Mouse (Mus musculus) midbrain, embryonic 10.5 days (tissue): ENCODE results near the gene Samd10. TPM values are rescaled to one million over a fixed set of nuclear protein-coding genes. Genes with fewer than 3 reads are reported as not detected.

Source experiments
- DNase-seq: peaks from one replicate; pipeline ENCODE4 v3.0.0-alpha.2; 2017; ENCODE audit warnings: low spot score
- H3K27ac ChIP-seq: fragments of 300-500 bp; sonication (generic); replicated peaks from 2 replicates; pipeline ENCODE4 v1.5.1; 2016; ENCODE audit warnings: mild to moderate bottlenecking
- H3K27me3 ChIP-seq: fragments of 300-500 bp; sonication (generic); 2 replicates; pipeline ENCODE4 v1.6.1; 2016; ENCODE audit warnings: low read depth, mild to moderate bottlenecking; ENCODE audit not compliant: poor library complexity, severe bottlenecking
- H3K36me3 ChIP-seq: fragments of 300-500 bp; sonication (generic); 2 replicates; pipeline ENCODE4 v1.6.1; 2016; ENCODE audit warnings: mild to moderate bottlenecking, moderate library complexity
- H3K4me1 ChIP-seq: fragments of 300-500 bp; sonication (generic); 2 replicates; pipeline ENCODE4 v1.6.1; 2016
- H3K4me3 ChIP-seq: fragments of 300-500 bp; sonication (generic); 2 replicates; pipeline ENCODE4 v1.5.1; 2016; ENCODE audit warnings: mild to moderate bottlenecking, moderate library complexity
- H3K9me3 ChIP-seq: fragments of 300-500 bp; sonication (generic); replicated peaks from 2 replicates; pipeline ENCODE4 v1.6.1; 2016; ENCODE audit warnings: mild to moderate bottlenecking
- WGBS: fragments of 180-500 bp; shearing (Covaris S2); methylation state at CpG from one replicate; pipeline ENCODE4 v1.1.7; 2016; 5-methylcytosine and 5-hydroxymethylcytosine counted together
- polyA plus RNA-seq: library from polyadenylated mRNA; unstranded; fragments of >200 nt; fragmentation: Nextera tagmentation; extraction: Ambion mirVana; gene quantifications from 2 replicates; pipeline ENCODE4 v1.2.1, GENCODE M21; 2016

Gene Samd10
- polyA plus RNA-seq, 1 experiment from 2014 or later = 36.4 TPM

DNA sequence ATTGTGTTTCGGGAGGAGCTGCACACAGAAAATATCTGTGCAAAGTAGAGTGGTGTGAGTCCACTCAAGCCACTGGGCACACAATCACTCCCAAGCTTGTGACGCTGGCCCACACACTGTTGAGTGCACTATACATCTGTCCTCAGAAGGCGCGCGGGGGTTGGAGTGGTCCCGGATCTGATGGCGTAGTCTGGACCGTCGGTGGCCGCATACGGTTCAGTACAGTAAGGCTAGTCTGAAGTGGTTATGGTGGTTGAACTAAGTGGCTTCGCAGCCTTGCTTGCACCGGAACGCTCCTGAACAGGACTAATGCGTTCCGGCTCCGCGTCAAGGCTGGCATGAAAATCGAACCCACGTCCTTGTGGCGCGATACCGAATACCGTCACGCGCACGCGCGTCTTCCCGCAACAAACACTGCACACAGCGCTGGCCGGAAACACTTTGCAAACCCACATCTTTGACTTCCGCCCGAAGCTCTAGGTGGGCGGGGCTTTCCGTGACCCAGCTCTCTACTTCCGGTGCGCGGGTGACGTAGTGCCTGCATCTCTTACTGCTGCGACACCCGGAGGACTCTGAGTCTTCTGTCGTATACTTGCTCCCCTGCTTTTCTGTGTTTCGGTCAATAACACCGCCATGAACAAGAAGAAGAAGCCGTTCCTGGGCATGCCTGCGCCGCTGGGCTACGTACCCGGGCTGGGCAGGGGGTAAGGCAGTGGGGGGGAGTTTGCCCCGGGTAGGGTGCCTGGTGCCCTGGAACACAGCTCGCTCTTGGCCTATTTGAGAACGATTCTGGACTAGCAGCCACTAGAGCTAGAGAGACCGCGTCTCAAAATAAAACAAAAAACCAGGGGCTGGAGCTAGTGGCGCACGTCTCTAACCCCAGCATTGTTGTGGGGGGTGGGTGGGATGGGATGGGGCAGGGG lies 2.1 kb upstream of the Samd10 start:
- H3K9me3 ChIP-seq = no peaks in the 10 kb centered on the region
- H3K27me3 ChIP-seq = no peaks in the 10 kb centered on the region; the same call in 1 of the 2 replicates
- WGBS = 1% methylated on average over 57 of the region's 57 CpGs
- H3K36me3 ChIP-seq = peaks cover 15% of the 10 kb centered on the region
- H3K27ac ChIP-seq = peak overlapping the region; percentile 92
- DNase-seq = peak; percentile 96
- H3K4me1 ChIP-seq = peaks cover 48% of the 10 kb centered on the region
- peak overlapping the region; percentile 94 for H3K4me3 ChIP-seq

DNA sequence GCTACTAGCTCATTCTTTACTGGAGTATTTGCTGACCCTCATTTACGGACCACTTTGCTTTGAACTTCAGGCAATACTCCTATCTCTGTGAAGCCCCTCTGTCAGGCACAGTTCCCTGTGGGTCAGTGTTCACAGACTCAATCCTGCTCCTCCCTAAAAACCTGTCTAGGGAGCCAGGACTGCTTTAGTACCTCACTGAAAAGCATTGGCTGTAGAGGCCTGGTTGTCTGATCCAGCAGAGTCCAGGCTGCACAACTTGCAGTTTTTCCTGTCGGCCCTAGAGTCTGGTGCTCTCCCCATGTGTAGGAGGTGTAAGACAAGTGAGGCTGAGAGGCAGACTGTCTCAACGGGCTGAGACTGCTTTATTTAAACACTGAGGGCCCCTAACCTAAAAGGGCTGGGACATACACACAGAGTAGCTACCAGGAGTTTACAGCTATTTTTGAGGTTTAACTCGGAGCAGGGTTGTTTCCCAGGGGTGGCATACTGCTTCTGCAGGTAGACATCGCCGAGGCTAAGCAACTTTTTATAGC lies 1.3 kb upstream of the Samd10 start:
- Histone ChIP-seq H3K27ac (peak overlapping the region; percentile 92), H3K36me3 (peaks cover 15% of the 10 kb centered on the region), H3K4me1 (peaks cover 48% of the 10 kb centered on the region), H3K9me3 (no peaks in the 10 kb centered on the region), H3K4me3 (peak overlapping the region; percentile 94), H3K27me3 (no peaks in the 10 kb centered on the region; the same call in 1 of the 2 replicates)
- no peak for DNase-seq
- 67% methylated on average over 6 of the region's 6 CpGs for WGBS

DNA sequence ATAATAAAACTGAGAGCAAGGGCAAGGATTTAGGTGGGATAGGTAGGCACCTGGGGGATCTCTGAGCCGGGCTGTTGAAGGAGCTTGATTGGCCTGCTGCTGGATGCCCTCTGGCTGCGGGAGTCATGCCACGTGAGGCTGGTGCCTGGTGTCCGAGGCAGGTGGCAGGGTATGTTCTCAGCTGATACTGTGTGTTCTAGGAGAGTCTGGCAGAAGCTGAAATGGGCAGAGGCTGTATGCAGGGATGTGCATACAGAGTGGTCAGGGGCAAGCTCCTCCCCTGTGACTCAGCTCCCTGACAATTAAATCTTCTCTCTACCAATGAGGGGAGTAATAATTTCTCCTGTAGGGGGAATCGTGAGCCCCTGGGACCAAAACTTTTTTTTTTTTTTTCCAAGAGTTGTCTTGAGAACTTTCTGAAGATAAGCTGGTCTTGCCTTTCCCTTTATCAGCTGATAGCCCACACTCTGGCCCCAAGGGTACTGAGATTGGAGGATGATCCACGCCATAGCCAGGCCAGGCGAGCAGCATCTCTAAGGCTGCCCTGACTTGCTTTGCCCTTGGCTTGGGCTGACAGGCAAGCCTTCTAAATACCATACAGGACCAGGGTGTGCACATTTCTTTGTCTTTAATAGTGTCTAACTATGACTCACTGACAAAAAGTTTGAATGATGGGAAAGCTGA lies 1.5 kb downstream of the Samd10 start:
- H3K27me3 ChIP-seq = no peaks in the 10 kb centered on the region; the same call in 1 of the 2 replicates
- no peak for DNase-seq
- peak overlapping the region; percentile 72; the same call in 1 of the 2 replicates for H3K4me3 ChIP-seq
- no peak overlapping the region for H3K27ac ChIP-seq
- 75% methylated on average over 7 of the region's 7 CpGs for WGBS
- H3K36me3 ChIP-seq = peaks cover 15% of the 10 kb centered on the region
- H3K9me3 ChIP-seq = no peaks in the 10 kb centered on the region
- H3K4me1 ChIP-seq = peaks cover 53% of the 10 kb centered on the region

DNA sequence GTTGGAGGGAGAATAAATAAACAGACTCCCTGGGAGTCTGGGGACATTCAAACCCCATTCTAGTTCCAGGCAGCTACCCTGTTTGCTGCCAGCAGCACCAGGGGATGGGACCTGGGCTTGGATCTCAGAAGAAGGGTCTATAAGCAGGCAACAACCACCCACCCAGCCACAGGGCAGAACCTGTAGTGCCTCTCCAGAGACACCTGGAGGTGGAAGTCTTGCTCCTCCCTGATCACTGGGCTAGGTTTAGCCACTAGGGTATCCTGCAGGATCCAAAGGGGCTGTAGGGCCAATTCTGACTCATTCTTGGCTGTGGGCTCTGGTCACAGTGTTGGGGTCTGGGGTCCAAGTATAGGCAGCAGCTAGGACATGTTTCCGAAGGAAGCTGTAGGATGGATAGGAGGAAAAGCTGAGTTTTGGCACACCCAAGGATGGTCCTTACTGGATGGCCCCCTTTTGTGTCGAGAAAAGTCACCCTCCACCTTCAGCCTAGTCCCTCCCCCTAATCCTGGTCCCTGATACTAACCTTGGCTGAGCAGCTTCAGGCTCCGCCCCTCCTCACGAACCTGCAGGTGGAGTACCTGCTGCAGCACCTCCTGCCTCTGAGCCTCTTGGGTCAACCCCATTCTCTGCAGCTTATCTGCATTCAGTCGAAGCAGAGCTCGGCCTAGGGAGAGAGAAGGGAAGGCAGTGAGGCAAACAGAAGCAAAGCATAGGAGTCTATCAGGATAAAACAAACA lies 2.6 kb downstream of the Samd10 start:
- Histone ChIP-seq H3K36me3 (peaks cover 15% of the 10 kb centered on the region), H3K9me3 (no peaks in the 10 kb centered on the region), H3K27ac (no peak overlapping the region), H3K4me3 (no peak overlapping the region), H3K4me1 (peaks cover 54% of the 10 kb centered on the region), H3K27me3 (no peaks in the 10 kb centered on the region; the same call in 1 of the 2 replicates)
- WGBS = 54% methylated on average over 6 of the region's 6 CpGs
- DNase-seq = no peak

DNA sequence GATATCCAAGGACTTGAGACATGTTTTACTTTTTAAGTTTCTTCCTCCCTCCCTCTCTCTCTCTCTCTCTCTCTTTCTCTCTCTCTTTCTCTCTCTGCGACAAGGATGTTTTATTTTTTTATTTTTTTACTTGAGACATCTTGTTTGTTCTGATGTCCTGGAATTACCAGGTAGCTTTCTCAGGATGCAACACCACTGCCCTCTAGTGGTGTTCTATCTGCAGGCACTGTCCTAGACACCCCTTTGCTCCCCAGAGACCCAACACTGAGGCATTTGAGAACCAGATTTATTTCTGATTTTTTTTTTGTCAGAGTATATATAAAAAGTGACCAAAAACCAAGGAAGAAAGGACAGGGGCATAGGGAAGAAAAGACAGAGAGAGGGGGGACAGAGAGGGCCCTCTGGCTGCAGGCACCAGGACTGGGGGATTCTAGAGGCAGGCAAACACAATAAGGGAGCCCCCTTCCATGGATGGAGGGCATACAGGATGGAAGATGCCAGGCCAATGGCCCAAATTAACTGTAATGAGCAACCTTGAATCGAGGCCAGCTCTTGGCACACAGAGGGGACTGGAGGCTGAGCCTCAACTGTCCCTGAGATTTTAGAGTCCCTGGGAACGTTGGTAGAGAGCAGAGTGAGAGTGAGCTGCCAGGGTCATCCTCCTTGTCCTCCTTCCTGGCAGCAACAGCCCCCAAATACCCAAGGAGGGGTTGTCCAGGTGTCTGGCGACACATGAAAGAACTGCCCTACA lies 3.9 kb downstream of the Samd10 start:
- no peak for DNase-seq
- no peaks in the 10 kb centered on the region; the same call in 1 of the 2 replicates for H3K27me3 ChIP-seq
- peaks cover 56% of the 10 kb centered on the region for H3K4me1 ChIP-seq
- no peak overlapping the region for H3K27ac ChIP-seq
- H3K4me3 ChIP-seq = no peak overlapping the region
- H3K36me3 ChIP-seq = peaks cover 24% of the 10 kb centered on the region
- no peaks in the 10 kb centered on the region for H3K9me3 ChIP-seq
- WGBS = 83% methylated on average over 4 of the region's 4 CpGs

DNA sequence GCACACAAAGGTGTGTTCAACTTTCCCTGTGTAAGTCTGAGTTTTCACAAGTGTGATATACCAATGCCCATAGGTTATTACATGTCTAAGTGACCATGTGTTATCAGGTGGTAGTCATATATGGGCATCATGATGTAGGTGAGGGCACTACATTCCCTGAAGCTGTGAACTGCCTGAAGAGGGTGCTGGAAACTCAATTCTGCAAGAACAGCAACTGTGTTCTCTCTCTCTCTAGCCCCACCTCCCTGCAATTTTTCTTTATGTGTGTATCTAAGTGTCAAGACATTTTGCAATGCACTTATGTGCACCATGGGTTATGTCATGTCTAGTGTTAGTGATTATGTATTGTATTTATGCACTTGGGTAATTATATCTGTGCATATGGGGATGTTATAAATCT lies 5.1 kb downstream of the Samd10 start:
- Histone ChIP-seq H3K36me3 (peaks cover 36% of the 10 kb centered on the region), H3K9me3 (no peaks in the 10 kb centered on the region)

DNA sequence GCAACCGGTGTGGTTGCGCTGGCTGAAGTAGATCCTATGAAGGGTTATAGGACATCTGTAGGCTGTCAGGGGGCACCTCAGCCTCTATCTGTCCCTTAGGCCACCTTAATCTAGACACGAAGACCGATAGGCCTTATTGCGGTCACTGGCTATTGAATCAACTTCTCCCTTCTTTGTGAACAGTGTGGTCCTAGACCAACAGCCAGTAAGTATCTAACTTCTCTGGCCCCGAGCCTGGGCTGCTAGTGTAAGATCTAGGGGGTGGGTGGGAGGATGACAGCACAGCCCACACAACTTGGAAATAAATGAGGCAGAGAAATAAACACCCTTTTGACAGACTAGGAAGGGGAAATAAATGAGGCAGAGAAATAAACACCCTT lies 6.0 kb downstream of the Samd10 start:
- 13% methylated on average over 6 of the region's 6 CpGs for WGBS
- peaks cover 45% of the 10 kb centered on the region for H3K36me3 ChIP-seq
- peak overlapping the region; percentile 94 for H3K27ac ChIP-seq
- peak overlapping the region; percentile 97 for H3K4me3 ChIP-seq
- no peaks in the 10 kb centered on the region for H3K27me3 ChIP-seq
- no peak for DNase-seq
- H3K4me1 ChIP-seq = peaks cover 40% of the 10 kb centered on the region
- no peaks in the 10 kb centered on the region for H3K9me3 ChIP-seq

More for the DNA sequence above, 5.1 kb downstream of the Samd10 start:
- DNase-seq = no peak
- no peak overlapping the region for H3K27ac ChIP-seq
- H3K4me1 ChIP-seq = peaks cover 50% of the 10 kb centered on the region
- no peak overlapping the region for H3K4me3 ChIP-seq
- no peaks in the 10 kb centered on the region for H3K27me3 ChIP-seq

DNA sequence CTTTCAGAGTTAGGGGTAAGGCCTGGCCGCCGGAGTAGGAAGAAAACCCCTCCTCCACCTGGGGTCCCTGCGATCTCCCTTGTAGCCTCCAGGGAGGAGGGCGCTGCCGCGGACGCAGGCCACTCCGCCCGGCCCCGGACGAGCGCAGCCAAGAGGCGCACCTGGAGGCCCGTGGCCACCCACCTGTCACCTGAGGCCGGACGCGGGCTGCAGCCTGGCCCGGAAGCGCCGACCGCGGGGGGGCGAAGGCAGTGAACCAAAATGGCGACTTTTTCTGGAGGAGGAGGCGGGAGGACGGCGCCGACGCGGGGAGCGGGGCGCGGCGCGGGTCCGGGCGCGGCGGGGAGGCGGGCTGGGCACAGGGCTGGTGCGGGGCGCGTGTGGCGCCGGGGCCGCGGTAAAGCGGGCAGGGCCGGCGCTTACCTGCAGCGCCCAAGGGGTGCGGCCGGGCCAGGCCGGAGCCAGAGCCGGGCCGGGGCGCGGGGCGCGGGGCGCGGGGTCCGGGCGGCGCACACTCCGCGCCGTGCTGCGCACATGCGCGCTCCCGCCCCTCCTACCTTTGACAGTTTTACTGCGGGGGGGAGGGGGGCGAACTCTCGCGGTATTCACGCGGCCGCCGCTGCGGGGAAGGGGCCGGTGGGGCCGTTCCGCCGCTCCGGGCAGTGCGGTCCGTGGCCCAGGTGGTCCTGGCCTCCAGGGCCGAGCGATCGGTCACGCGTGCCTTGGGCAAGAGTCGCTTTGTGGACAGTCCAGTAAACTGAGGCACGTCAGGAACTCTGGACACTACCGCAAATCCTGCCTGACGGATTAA lies 6.6 kb downstream of the Samd10 start, which contains the start of gene Zfp512b:
Zfp512b (minus strand) TSS at position 573 of the 811 bp plus-strand sequence.
- no peaks in the 10 kb centered on the region for H3K9me3 ChIP-seq
- H3K4me1 ChIP-seq = peaks cover 35% of the 10 kb centered on the region
- peak within 1 kb of the TSS; percentile 94 for H3K27ac ChIP-seq
- 2% methylated on average over 94 of the region's 97 CpGs for WGBS
- peaks cover 51% of the 10 kb centered on the region for H3K36me3 ChIP-seq
- H3K27me3 ChIP-seq = no peaks in the 10 kb centered on the region
- DNase-seq = peak; percentile 75
- H3K4me3 ChIP-seq = peak within 1 kb of the TSS; percentile 97

DNA sequence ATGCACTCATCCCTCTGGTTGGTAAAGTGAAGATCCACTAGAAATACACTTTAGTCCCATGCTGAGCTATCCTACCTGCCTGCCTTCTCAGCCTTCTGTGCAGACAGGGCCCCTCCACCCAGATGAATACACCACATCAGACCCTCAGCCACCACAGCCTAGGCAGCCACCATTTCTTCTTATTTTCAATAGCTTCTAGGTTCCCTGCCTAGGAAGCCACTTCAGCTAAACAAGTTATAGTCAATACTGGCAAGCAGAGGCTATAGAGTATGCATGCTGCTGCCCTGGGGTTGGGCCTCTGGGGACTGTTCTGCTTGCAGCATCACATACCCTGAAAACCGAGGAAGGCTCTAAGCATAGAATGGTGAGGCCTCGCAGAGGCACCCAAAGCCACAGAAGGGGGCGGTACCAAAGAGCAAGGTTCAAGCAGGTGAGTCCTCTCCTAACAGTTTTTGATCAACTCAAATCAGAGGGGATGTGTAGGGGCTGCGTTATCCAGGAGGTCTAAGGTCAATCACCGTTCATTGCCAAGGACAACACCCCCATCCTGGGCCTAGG lies 7.4 kb downstream of the Samd10 start, which contains the start of gene Prpf6:
Prpf6 (plus strand) TSS at position 341 of the 558 bp plus-strand sequence.
- Histone ChIP-seq H3K27me3 (no peaks in the 10 kb centered on the region), H3K36me3 (peaks cover 54% of the 10 kb centered on the region), H3K9me3 (no peaks in the 10 kb centered on the region), H3K4me3 (peak within 1 kb of the TSS; percentile 97), H3K4me1 (peaks cover 30% of the 10 kb centered on the region), H3K27ac (peak within 1 kb of the TSS; percentile 94)
- 22% methylated on average over 5 of the region's 5 CpGs for WGBS
- no peak for DNase-seq

DNA sequence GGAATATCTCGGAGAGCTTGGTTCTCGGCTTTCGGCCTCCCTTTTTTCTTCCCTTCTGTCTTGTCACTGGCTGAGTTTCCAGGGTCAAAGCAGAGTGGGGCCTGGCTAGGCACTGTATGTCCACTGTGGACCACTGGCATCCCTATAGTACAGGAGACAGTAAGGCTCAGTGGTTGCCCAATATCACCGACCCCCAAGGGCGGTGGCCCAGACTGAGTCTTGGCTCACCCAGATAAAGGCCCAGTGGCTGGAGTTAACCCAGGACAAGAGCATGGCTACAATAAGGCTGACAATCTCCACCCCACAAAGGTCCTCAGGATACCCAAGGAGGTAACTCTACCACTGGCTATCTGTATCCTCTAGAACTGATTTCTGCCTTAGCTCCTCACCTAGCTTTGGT lies 8.5 kb downstream of the Samd10 start:
- peaks cover 55% of the 10 kb centered on the region for H3K36me3 ChIP-seq
- H3K9me3 ChIP-seq = no peaks in the 10 kb centered on the region
- H3K4me1 ChIP-seq = peaks cover 30% of the 10 kb centered on the region
- no peak for DNase-seq
- WGBS = 93% methylated on average over 5 of the region's 5 CpGs
- no peak overlapping the region for H3K27ac ChIP-seq
- H3K4me3 ChIP-seq = 0 out of 2 replicates have a peak overlapping the region, but pooled peaks have one; percentile 11
- H3K27me3 ChIP-seq = no peaks in the 10 kb centered on the region

DNA sequence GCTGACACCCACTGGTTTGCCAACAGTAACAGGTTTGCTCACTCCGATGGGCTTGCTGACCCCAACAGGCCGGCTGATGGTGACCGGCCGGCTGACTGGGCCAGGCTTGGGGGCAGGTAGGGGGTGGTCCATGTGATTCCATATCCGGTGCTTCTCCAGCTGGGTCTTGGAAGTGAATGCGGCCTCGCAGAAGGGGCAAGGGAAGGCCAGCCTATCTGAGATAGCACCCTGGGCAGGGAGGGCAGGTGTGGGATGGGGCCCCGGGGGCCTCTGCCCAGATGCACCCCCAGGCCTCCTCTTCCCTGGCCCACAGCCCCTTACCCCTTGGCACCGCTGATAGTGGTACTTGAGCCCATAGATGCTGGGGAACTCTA lies 9.3 kb downstream of the Samd10 start:
- no peaks in the 10 kb centered on the region for H3K27me3 ChIP-seq
- H3K27ac ChIP-seq = no peak overlapping the region
- H3K4me3 ChIP-seq = 0 out of 2 replicates have a peak overlapping the region, but pooled peaks have one; percentile 9
- no peak for DNase-seq
- H3K9me3 ChIP-seq = no peaks in the 10 kb centered on the region
- peaks cover 30% of the 10 kb centered on the region for H3K4me1 ChIP-seq
- WGBS = 96% methylated on average over 9 of the region's 9 CpGs
- H3K36me3 ChIP-seq = peaks cover 63% of the 10 kb centered on the region
